Mouse (Mus musculus) c-Kit-positive CD71-positive TER-119-positive erythroid progenitor cells, embryonic 14.5 days (primary cell): ENCODE data around the gene Cc2d1b.

Experiments used
- DNase-seq: peaks from one replicate; pipeline ENCODE4 v3.0.0-alpha.2; 2013; ENCODE audit warnings: low spot score

Gene Cc2d1b

DNA sequence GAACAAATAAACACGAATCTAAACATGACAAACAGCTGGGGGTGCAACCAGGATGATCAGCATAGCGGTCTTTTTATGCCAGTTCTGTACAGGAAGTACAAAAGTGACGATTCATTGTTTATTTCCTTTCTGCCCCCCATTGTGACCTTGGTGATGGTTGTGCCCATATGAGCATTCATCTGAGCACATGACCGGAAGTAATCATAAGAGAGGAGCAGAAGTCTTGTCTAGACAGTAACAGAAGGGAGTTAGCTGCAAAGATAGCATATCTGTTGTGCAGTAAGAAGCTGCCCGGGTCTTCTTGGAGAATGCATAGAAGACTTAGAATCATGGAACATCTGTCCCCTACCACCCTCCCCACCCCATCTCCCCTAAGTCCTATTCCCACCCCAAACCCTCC lies 19.0 kb downstream of the Cc2d1b start:
- no peak for DNase-seq

DNA sequence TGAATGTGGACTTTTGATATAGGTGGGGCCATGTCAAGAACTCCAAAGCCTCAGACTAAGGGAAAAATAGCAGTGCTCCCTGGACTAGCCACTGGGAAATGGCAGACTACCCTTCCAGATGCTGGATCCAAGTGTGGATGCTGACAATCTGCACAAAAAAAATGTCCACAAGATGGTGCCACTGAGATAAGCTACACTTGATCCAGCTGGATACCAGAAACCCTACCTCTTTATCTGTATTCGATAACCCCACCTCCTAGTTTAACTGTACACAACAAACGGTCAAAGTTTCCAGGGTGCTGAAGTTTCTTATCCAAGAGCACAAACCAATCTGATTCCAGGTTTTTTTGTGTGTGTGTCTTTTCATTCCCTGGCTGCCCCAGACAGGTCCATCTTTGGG lies 44.7 kb downstream of the Cc2d1b start:
- DNase-seq: no peak
